Mouse (Mus musculus) heart, embryonic 12.5 days (tissue): ENCODE measurements at regions not wholly inside any gene's neighbourhood (a gene's known extent, or its start where the extent isn't known, plus 50 kb on each side); places are given as distances from the start of the nearest gene placed in this dataset.

Source experiments
- ATAC-seq: fragments of 200-750 bp; cut with Nextera tagmentation; 2 replicates; pipeline ENCODE4 v1.8.0; 2017; ENCODE audit warnings: moderate TSS enrichment, moderate library complexity; ENCODE audit not compliant: insufficient number of reproducible peaks, low FRiP score
- H3K27ac ChIP-seq: fragments of 300-500 bp; sonication (generic); 2 replicates; pipeline ENCODE4 v1.5.1; 2016; ENCODE audit warnings: mild to moderate bottlenecking, moderate library complexity; ENCODE audit not compliant: poor library complexity, severe bottlenecking
- H3K27me3 ChIP-seq: fragments of 300-500 bp; sonication (generic); replicated peaks from 2 replicates; pipeline ENCODE4 v1.6.1; 2016; ENCODE audit warnings: mild to moderate bottlenecking, moderate library complexity
- H3K36me3 ChIP-seq: fragments of 300-500 bp; sonication (generic); 2 replicates; pipeline ENCODE4 v1.6.1; 2016; ENCODE audit warnings: mild to moderate bottlenecking, moderate library complexity
- H3K4me1 ChIP-seq: fragments of 300-500 bp; sonication (generic); replicated peaks from 2 replicates; pipeline ENCODE4 v1.6.1; 2016; ENCODE audit warnings: mild to moderate bottlenecking
- H3K4me2 ChIP-seq: fragments of 300-500 bp; sonication (generic); 2 replicates; pipeline ENCODE4 v1.6.1; 2016; ENCODE audit warnings: mild to moderate bottlenecking, moderate library complexity
- H3K4me3 ChIP-seq: fragments of 300-500 bp; sonication (generic); 2 replicates; pipeline ENCODE4 v1.5.1; 2016; ENCODE audit warnings: mild to moderate bottlenecking
- H3K9ac ChIP-seq: fragments of 300-500 bp; sonication (generic); 2 replicates; pipeline ENCODE4 v1.6.1; 2016; ENCODE audit warnings: mild to moderate bottlenecking, moderate library complexity
- H3K9me3 ChIP-seq: fragments of 300-500 bp; sonication (generic); replicated peaks from 2 replicates; pipeline ENCODE4 v1.6.1; 2016; ENCODE audit warnings: mild to moderate bottlenecking, moderate library complexity
- WGBS: fragments of 180-500 bp; shearing (Covaris S2); methylation state at CpG from one replicate; pipeline ENCODE4 v1.1.7; 2016; 5-methylcytosine and 5-hydroxymethylcytosine counted together

- ATAC-seq = no peak
- Histone ChIP-seq H3K9ac (no peak overlapping the region), H3K4me3 (no peak overlapping the region), H3K4me1 (peaks cover 11% of the 10 kb centered on the region; the same call in 1 of the 2 replicates), H3K9me3 (no peaks in the 10 kb centered on the region), H3K27ac (no peak overlapping the region), H3K4me2 (no peak overlapping the region), H3K27me3 (no peaks in the 10 kb centered on the region), H3K36me3 (no peaks in the 10 kb centered on the region)
- 83% methylated on average over 13 of the region's 13 CpGs for WGBS
Observed at GRCm38 (mm10) chr13:113736468-113736867, 57.8 kb upstream of the Arl15 start.

DNA sequence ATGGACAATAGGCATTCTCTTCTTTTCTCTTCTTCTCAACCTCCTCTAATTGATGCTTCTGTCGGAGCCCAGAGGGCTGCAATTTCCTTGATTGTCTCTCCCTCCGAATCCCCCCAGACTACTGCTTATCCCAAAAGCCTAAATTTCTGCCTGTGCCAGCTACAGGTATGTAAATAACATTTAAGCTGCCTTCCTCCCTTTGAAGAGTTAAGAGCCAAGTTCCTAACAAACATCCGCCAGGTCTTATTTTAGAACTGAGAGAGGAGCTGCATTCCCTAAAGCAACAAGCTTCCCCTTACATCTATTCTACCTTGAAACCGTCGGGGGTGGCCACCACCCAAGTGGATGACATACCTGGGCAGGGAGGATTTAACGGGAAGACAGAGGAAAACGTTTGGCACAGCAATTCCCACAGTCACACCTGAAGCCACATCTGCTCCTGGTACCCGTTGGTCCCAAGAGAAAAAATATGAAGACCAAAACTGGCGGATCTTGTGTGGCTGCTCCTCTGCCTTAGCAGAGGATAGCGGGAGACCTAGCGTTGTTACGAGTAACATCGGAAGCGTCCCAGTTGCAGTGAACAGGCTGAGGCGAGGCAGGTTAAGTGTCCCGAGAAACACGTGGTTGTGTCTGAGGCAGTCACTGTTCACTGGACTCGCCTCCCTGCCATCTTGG is 58.6 kb upstream of the Arl15 start:
- Histone ChIP-seq H3K9ac (no peak overlapping the region), H3K36me3 (no peaks in the 10 kb centered on the region), H3K27me3 (no peaks in the 10 kb centered on the region), H3K27ac (no peak overlapping the region), H3K4me2 (no peak overlapping the region), H3K4me1 (peaks cover 11% of the 10 kb centered on the region; the same call in 1 of the 2 replicates), H3K4me3 (no peak overlapping the region), H3K9me3 (no peaks in the 10 kb centered on the region)
- 56% methylated on average over 18 of the region's 18 CpGs for WGBS
- no peak for ATAC-seq

DNA sequence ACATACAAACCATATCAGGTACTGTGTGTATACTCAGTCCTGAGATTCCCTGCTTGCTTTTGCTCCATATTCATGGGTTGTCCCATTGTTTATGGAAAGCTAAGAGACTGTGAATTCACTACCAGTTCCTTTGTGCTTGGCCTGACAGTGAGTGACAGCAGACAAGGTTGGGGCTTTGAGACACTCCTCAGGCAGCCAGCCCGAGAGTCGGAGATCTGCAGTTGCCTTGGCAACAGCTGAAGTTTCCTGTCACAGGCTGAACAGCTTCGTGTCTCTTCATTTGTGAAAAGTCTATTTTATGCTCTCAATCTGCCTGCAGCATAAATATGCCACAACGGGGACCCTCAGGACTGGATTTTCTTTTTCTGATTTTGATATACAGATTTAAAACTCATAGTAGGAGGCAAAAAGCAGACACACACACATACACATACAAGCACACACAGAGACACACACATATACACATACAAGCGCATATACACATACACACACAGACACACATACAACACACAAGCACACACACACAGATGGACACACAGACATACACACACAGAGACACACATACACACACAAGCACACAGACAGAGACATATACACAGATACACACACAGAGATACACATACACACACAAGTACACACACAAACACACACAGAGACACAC is 60.0 kb upstream of the Arl15 start:
- peaks cover 11% of the 10 kb centered on the region; the same call in 1 of the 2 replicates for H3K4me1 ChIP-seq
- no peaks in the 10 kb centered on the region for H3K36me3 ChIP-seq
- WGBS = 29% methylated on average over 5 of the region's 5 CpGs
- no peak overlapping the region for H3K27ac ChIP-seq
- H3K4me2 ChIP-seq = no peak overlapping the region
- H3K27me3 ChIP-seq = no peaks in the 10 kb centered on the region
- no peak overlapping the region for H3K4me3 ChIP-seq
- H3K9me3 ChIP-seq = no peaks in the 10 kb centered on the region
- H3K9ac ChIP-seq = no peak overlapping the region
- ATAC-seq = 0 out of 2 replicates have a peak, but pooled peaks have one; percentile 22

GRCm38 (mm10) chr13:113733734-113734133 is 60.6 kb upstream of the Arl15 start:
- peaks cover 11% of the 10 kb centered on the region; the same call in 1 of the 2 replicates for H3K4me1 ChIP-seq
- H3K9ac ChIP-seq = no peak overlapping the region
- no peak overlapping the region for H3K4me2 ChIP-seq
- H3K27ac ChIP-seq = no peak overlapping the region
- no peak for ATAC-seq
- H3K27me3 ChIP-seq = no peaks in the 10 kb centered on the region
- H3K9me3 ChIP-seq = no peaks in the 10 kb centered on the region
- no peaks in the 10 kb centered on the region for H3K36me3 ChIP-seq
- no peak overlapping the region for H3K4me3 ChIP-seq
- WGBS = 60% methylated on average over 2 of the region's 2 CpGs

- Histone ChIP-seq H3K4me3 (no peak overlapping the region), H3K4me1 (peaks cover 11% of the 10 kb centered on the region; the same call in 1 of the 2 replicates), H3K27ac (no peak overlapping the region), H3K9me3 (no peaks in the 10 kb centered on the region), H3K9ac (no peak overlapping the region), H3K36me3 (no peaks in the 10 kb centered on the region), H3K4me2 (no peak overlapping the region), H3K27me3 (no peaks in the 10 kb centered on the region)
- no peak for ATAC-seq
- 45% methylated on average over 8 of the region's 8 CpGs for WGBS
Observed at GRCm38 (mm10) chr13:113730776-113731400, 63.4 kb upstream of the Arl15 start.

GRCm38 (mm10) chr13:113730062-113730775 is 64.1 kb upstream of the Arl15 start:
- 66% methylated on average over 6 of the region's 6 CpGs for WGBS
- ATAC-seq = no peak
- no peak overlapping the region for H3K27ac ChIP-seq

GRCm38 (mm10) chr13:113729574-113729973 is 64.7 kb upstream of the Arl15 start:
- Histone ChIP-seq H3K4me3 (no peak overlapping the region), H3K9ac (no peak overlapping the region)

More at GRCm38 (mm10) chr13:113730062-113730775, 64.1 kb upstream of the Arl15 start:
- Histone ChIP-seq H3K36me3 (no peaks in the 10 kb centered on the region), H3K9ac (no peak overlapping the region), H3K9me3 (no peaks in the 10 kb centered on the region), H3K4me2 (no peak overlapping the region), H3K27me3 (no peaks in the 10 kb centered on the region), H3K4me3 (no peak overlapping the region), H3K4me1 (peaks cover 8% of the 10 kb centered on the region; the same call in 1 of the 2 replicates)

GRCm38 (mm10) chr13:113728111-113728510 is 64.6 kb upstream of the Hspb3 start:
- H3K9me3 ChIP-seq = no peaks in the 10 kb centered on the region
- no peak overlapping the region for H3K4me2 ChIP-seq
- no peak overlapping the region for H3K9ac ChIP-seq
- no peaks in the 10 kb centered on the region for H3K4me1 ChIP-seq
- ATAC-seq = no peak
- H3K27ac ChIP-seq = no peak overlapping the region
- no peaks in the 10 kb centered on the region for H3K36me3 ChIP-seq
- 56% methylated on average over 5 of the region's 5 CpGs for WGBS
- H3K4me3 ChIP-seq = no peak overlapping the region
- no peaks in the 10 kb centered on the region for H3K27me3 ChIP-seq

More at GRCm38 (mm10) chr13:113729574-113729973, 64.7 kb upstream of the Arl15 start:
- H3K4me1 ChIP-seq = peaks cover 8% of the 10 kb centered on the region; the same call in 1 of the 2 replicates
- no peaks in the 10 kb centered on the region for H3K36me3 ChIP-seq
- no peak overlapping the region for H3K27ac ChIP-seq
- H3K4me2 ChIP-seq = no peak overlapping the region
- no peaks in the 10 kb centered on the region for H3K27me3 ChIP-seq
- ATAC-seq = no peak
- H3K9me3 ChIP-seq = no peaks in the 10 kb centered on the region
- 75% methylated on average over 1 of the region's 1 CpGs for WGBS

- Histone ChIP-seq H3K27ac (no peak overlapping the region), H3K9ac (no peak overlapping the region), H3K4me3 (no peak overlapping the region), H3K27me3 (no peaks in the 10 kb centered on the region), H3K9me3 (no peaks in the 10 kb centered on the region), H3K4me1 (no peaks in the 10 kb centered on the region), H3K4me2 (no peak overlapping the region), H3K36me3 (no peaks in the 10 kb centered on the region)
- WGBS = 75% methylated on average over 6 of the region's 6 CpGs
- ATAC-seq = no peak
Observed at GRCm38 (mm10) chr13:113724881-113725837, 61.7 kb upstream of the Hspb3 start.

DNA sequence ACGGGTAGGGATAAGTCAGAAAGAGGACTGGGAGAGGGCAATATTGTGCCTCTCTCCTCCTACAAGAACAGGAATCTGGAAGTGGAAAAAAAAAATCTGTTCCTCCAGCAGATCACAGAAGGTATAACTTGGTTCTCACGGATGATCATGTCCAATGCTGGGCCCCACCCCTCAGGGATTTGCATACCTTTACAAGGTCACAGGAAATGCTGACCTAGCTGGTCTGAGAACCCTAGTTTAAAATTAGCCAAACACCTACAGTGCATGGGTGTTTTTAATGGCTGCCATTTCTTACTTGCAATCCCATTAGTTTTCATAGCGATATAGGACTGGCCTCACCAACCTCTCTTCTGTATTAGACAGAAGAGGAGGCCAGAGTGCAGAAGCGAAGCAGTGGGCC is 51.8 kb upstream of the Hspb3 start:
- no peaks in the 10 kb centered on the region for H3K4me1 ChIP-seq
- no peak overlapping the region for H3K4me2 ChIP-seq
- no peak overlapping the region for H3K27ac ChIP-seq
- H3K27me3 ChIP-seq = no peaks in the 10 kb centered on the region
- H3K9me3 ChIP-seq = peaks cover 7% of the 10 kb centered on the region; the same call in 1 of the 2 replicates
- no peak for ATAC-seq
- 74% methylated on average over 4 of the region's 4 CpGs for WGBS
- no peak overlapping the region for H3K9ac ChIP-seq
- no peaks in the 10 kb centered on the region for H3K36me3 ChIP-seq
- H3K4me3 ChIP-seq = no peak overlapping the region
